Mouse (Mus musculus): ENCODE results near the gene Rab40c.
A peak's percentile ranks its signal among the peaks of the same experiment; 100 is the strongest.

Gene Rab40c

GRCm38 (mm10) chr17:25844396-25844901 lies 75.1 kb downstream of the Rab40c start, which contains the start of gene Rhot2:
Gene Rhot2, minus strand, starts transcription at chr17:25844851.
- peak; percentile 96 for DNase-seq (ENCODE audit: low read depth, low spot score)

- DNase-seq (ENCODE audit: low read depth, low spot score): no peak
Measured at GRCm38 (mm10) chr17:25843636-25844395, 75.7 kb downstream of the Rab40c start.

- DNase-seq (ENCODE audit: low read depth, low spot score): no peak
Measured at GRCm38 (mm10) chr17:25843122-25843521, 76.4 kb downstream of the Rab40c start.

GRCm38 (mm10) chr17:25842509-25842908 lies 77.0 kb downstream of the Rab40c start:
- DNase-seq (ENCODE audit: low read depth, low spot score): no peak

GRCm38 (mm10) chr17:25841117-25841880 lies 78.2 kb downstream of the Rab40c start, which contains the start of gene Gm20683:
Gene Gm20683, minus strand, starts transcription at chr17:25841763.
- DNase-seq (ENCODE audit: low read depth, low spot score): no peak

- no peak for DNase-seq (ENCODE audit: low read depth, low spot score)
Measured at GRCm38 (mm10) chr17:25840519-25840918, 79.0 kb downstream of the Rab40c start.

- no peak for DNase-seq (ENCODE audit: low read depth, low spot score)
Measured at GRCm38 (mm10) chr17:25839455-25840235, 79.9 kb downstream of the Rab40c start.

GRCm38 (mm10) chr17:25838904-25839303 lies 80.6 kb downstream of the Rab40c start:
- DNase-seq (ENCODE audit: low read depth, low spot score): no peak

GRCm38 (mm10) chr17:25837533-25837932 lies 82.0 kb downstream of the Rab40c start:
- peak; percentile 48 for DNase-seq (ENCODE audit: low read depth, low spot score)

- peak; percentile 61 for DNase-seq (ENCODE audit: low read depth, low spot score)
Measured at GRCm38 (mm10) chr17:25837076-25837410, 82.5 kb downstream of the Rab40c start, which contains the start of gene Rhbdl1. Gene Rhbdl1, minus strand, starts transcription at chr17:25837295.

GRCm38 (mm10) chr17:25836397-25837075 lies 83.0 kb downstream of the Rab40c start:
- no peak for DNase-seq (ENCODE audit: low read depth, low spot score)

- DNase-seq (ENCODE audit: low read depth, low spot score): no peak
Measured at GRCm38 (mm10) chr17:25835816-25836215, 83.7 kb downstream of the Rab40c start.

- no peak for DNase-seq (ENCODE audit: low read depth, low spot score)
Measured at GRCm38 (mm10) chr17:25835301-25835700, 84.2 kb downstream of the Rab40c start.

- DNase-seq (ENCODE audit: low read depth, low spot score): no peak
Measured at GRCm38 (mm10) chr17:25834595-25835222, 84.8 kb downstream of the Rab40c start.

- DNase-seq (ENCODE audit: low read depth, low spot score): no peak
Measured at GRCm38 (mm10) chr17:25833961-25834594, 85.4 kb downstream of the Rab40c start.

GRCm38 (mm10) chr17:25833291-25833663 lies 86.2 kb downstream of the Rab40c start, which contains the start of gene Stub1:
Gene Stub1, minus strand, starts transcription at chr17:25833404.
- peak; percentile 93 for DNase-seq (ENCODE audit: low read depth, low spot score)

- peak; percentile 99 for DNase-seq (ENCODE audit: low read depth, low spot score)
Measured at GRCm38 (mm10) chr17:25832436-25833290, 86.9 kb downstream of the Rab40c start.
